Mouse (Mus musculus) effector memory CD4-positive, alpha-beta T cell, adult 5 months (primary cell): Measurements from ENCODE around the gene 1700009N14Rik. TPM values are rescaled to one million over a fixed set of nuclear protein-coding genes. Genes with fewer than 3 reads are reported as not detected.

ENCODE experiments used
- polyA plus RNA-seq: library from polyadenylated mRNA; unstranded; fragments of 100-300 nt; shearing (Covaris generic); gene quantifications from one replicate; pipeline ENCODE4 v1.2.1, GENCODE M21; 2017

Gene 1700009N14Rik
- polyA plus RNA-seq = not detected

DNA sequence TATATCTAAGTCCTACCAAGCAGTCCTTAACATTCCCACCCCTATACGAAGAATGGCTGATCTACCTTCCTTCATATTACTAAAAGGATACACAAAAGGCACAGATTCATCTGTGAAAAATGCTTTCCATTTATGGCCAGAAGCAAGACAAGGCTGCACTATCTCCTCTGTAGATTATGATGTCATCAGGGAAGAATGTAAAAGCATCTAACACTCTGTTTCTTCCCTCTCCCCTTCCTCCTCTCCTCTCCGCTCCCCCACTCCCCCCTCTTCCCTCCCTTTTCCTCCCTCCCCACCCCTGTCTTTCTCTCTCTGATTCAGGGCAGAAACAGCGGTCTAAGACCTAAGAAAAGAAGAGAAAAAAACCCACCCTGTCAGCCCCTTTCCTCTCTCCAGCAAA, at the start of gene 1700009N14Rik:
TSS of gene 1700009N14Rik (plus strand) at position 227 of the 400 bp plus-strand sequence.

